ENCODE assay signal across 22 mouse cellular contexts in genomic region chr1:38422921-38423320, GRCm38 (mm10).
A peak's percentile ranks its signal among the peaks of the same experiment; 100 is the strongest.
DNase-seq lines count a peak whose midpoint lies in the region; ATAC-seq lines count a peak whose summit lies in the region.
"Had no signal": no experiment of that assay in that cellular context is flagged by ENCODE, and none has a peak within 500 bp of the region (broad histone marks: within the 10 kb centered on the region; RNA-seq: fewer than 3 reads in every experiment).

No protein-coding gene starts in this region.

- H3K4me3 ChIP-seq in forebrain, embryonic 15.5 days = no peak overlapping the region
- H3K4me3 ChIP-seq in forebrain, embryonic 14.5 days (ENCODE audit: low read depth, low read length) = no peak overlapping the region
- no peak overlapping the region for H3K4me3 ChIP-seq in forebrain, embryonic 16.5 days (replicated peaks; ENCODE audit: low read length)
- no peak overlapping the region for H3K4me3 ChIP-seq in forebrain, embryonic 12.5 days (replicated peaks)
- H3K4me3 ChIP-seq in heart, embryonic 10.5 days = no peak overlapping the region

- no peaks in the 10 kb centered on the region for H3K9me3 ChIP-seq in forebrain, embryonic 15.5 days
- no peaks in the 10 kb centered on the region for H3K9me3 ChIP-seq in forebrain, embryonic 14.5 days (replicated peaks; ENCODE audit: control insufficient read depth, low read length)
- no peaks in the 10 kb centered on the region for H3K9me3 ChIP-seq in forebrain, embryonic 16.5 days (ENCODE audit: control insufficient read depth, low read length)
- no peaks in the 10 kb centered on the region for H3K9me3 ChIP-seq in forebrain, embryonic 12.5 days
- H3K9me3 ChIP-seq in heart, embryonic 10.5 days = no peaks in the 10 kb centered on the region
- H3K9me3 ChIP-seq: G1E had no signal

- no peak overlapping the region for H3K4me2 ChIP-seq in forebrain, embryonic 15.5 days (replicated peaks)
- H3K4me2 ChIP-seq in forebrain, embryonic 14.5 days (ENCODE audit: low read length) = no peak overlapping the region
- H3K4me2 ChIP-seq in forebrain, embryonic 16.5 days (ENCODE audit: low read length) = no peak overlapping the region
- H3K4me2 ChIP-seq in forebrain, embryonic 12.5 days = no peak overlapping the region

- H3K27ac ChIP-seq in forebrain, embryonic 15.5 days (replicated peaks) = peak overlapping the region; percentile 36; the same call in 1 of the 2 replicates
- H3K27ac ChIP-seq in forebrain, embryonic 14.5 days (ENCODE audit: low read depth, low read length) = no peak overlapping the region
- H3K27ac ChIP-seq in forebrain, embryonic 16.5 days (ENCODE audit: low read length) = 0 out of 2 replicates have a peak overlapping the region, but pooled peaks have one; percentile 24
- H3K27ac ChIP-seq in forebrain, embryonic 12.5 days = no peak overlapping the region
- no peak overlapping the region for H3K27ac ChIP-seq in heart, embryonic 10.5 days

- H3K36me3 ChIP-seq in forebrain, embryonic 15.5 days = no peaks in the 10 kb centered on the region
- no peaks in the 10 kb centered on the region for H3K36me3 ChIP-seq in forebrain, embryonic 14.5 days (ENCODE audit: control insufficient read depth, insufficient read depth, low read length)
- H3K36me3 ChIP-seq in forebrain, embryonic 16.5 days (ENCODE audit: control insufficient read depth, insufficient read depth) = no peaks in the 10 kb centered on the region
- H3K36me3 ChIP-seq in forebrain, embryonic 12.5 days (replicated peaks) = no peaks in the 10 kb centered on the region
- no peaks in the 10 kb centered on the region for H3K36me3 ChIP-seq in heart, embryonic 10.5 days
- H3K36me3 ChIP-seq: G1E had no signal

- no peak overlapping the region for H3K9ac ChIP-seq in forebrain, embryonic 15.5 days (replicated peaks)
- H3K9ac ChIP-seq in forebrain, embryonic 14.5 days (ENCODE audit: low read length) = no peak overlapping the region
- H3K9ac ChIP-seq in forebrain, embryonic 16.5 days (replicated peaks; ENCODE audit: low read depth, low read length) = no peak overlapping the region
- H3K9ac ChIP-seq in forebrain, embryonic 12.5 days = no peak overlapping the region

- H3K4me1 ChIP-seq in forebrain, embryonic 15.5 days = peaks cover 23% of the 10 kb centered on the region
- peaks cover 26% of the 10 kb centered on the region for H3K4me1 ChIP-seq in forebrain, embryonic 14.5 days (ENCODE audit: control insufficient read depth, insufficient read depth, low read length)
- peaks cover 26% of the 10 kb centered on the region for H3K4me1 ChIP-seq in forebrain, embryonic 16.5 days (replicated peaks; ENCODE audit: control insufficient read depth, insufficient read depth, low read length)
- peaks cover 10% of the 10 kb centered on the region for H3K4me1 ChIP-seq in forebrain, embryonic 12.5 days
- peaks cover 9% of the 10 kb centered on the region; the same call in 1 of the 2 replicates for H3K4me1 ChIP-seq in heart, embryonic 10.5 days

- no peaks in the 10 kb centered on the region for H3K27me3 ChIP-seq in forebrain, embryonic 15.5 days
- no peaks in the 10 kb centered on the region for H3K27me3 ChIP-seq in forebrain, embryonic 14.5 days (replicated peaks; ENCODE audit: control insufficient read depth, insufficient read depth, low read length)
- no peaks in the 10 kb centered on the region for H3K27me3 ChIP-seq in forebrain, embryonic 16.5 days (replicated peaks; ENCODE audit: control insufficient read depth, insufficient read depth, low read length)
- H3K27me3 ChIP-seq in forebrain, embryonic 12.5 days = no peaks in the 10 kb centered on the region
- no peaks in the 10 kb centered on the region for H3K27me3 ChIP-seq in heart, embryonic 10.5 days (ENCODE audit: insufficient read depth, poor library complexity, severe bottlenecking)
- H3K27me3 ChIP-seq: CH12.LX, Patski had no signal

- ATAC-seq in forebrain, embryonic 15.5 days (replicated peaks) = no peak
- ATAC-seq in forebrain, embryonic 14.5 days = no peak
- ATAC-seq in forebrain, embryonic 16.5 days = no peak
- no peak for ATAC-seq in forebrain, embryonic 12.5 days (ENCODE audit: low FRiP score)
- ATAC-seq: activated CD4-positive, CD25-positive, alpha-beta regulatory T cell, adult 4 months; CD4-positive, CD25-positive, alpha-beta regulatory T cell, adult 4 months; Patski had no signal

- WGBS in forebrain, embryonic 15.5 days = 73% methylated on average over 6 of the region's 6 CpGs
- WGBS in forebrain, embryonic 14.5 days = 72% methylated on average over 6 of the region's 6 CpGs
- 72% methylated on average over 6 of the region's 6 CpGs for WGBS in forebrain, embryonic 16.5 days
- WGBS in forebrain, embryonic 12.5 days = 86% methylated on average over 6 of the region's 6 CpGs
- WGBS in heart, embryonic 10.5 days = 87% methylated on average over 6 of the region's 6 CpGs

- DNase-seq in forebrain, embryonic 14.5 days (ENCODE audit: low spot score) = no peak
- DNase-seq in heart, adult 11 months = peak; percentile 63
- DNase-seq in heart, adult 8-10 months (ENCODE audit: low spot score) = no peak
- peak; percentile 56 for DNase-seq in heart, embryonic 10.5 days (ENCODE audit: low spot score)
- no peak for DNase-seq in heart, adult 18-20 months
- DNase-seq: adrenal gland, adult 2 months; adrenal gland, adult 8-10 months; adrenal gland, postnatal 10 days; adrenal gland, postnatal 14 days; adrenal gland, postnatal 25 days; adrenal gland, postnatal 36 days; B cell, adult 2 months; cerebellum, adult 11 months; cerebellum, adult 11-12 months had no signal

Comparison
In these comparisons a context has a peak if more than half of its experiments do, and no peak if none do; other contexts are left out.
1. H3K27ac ChIP-seq: peak in forebrain, embryonic 15.5 days (single experiment) and forebrain, embryonic 16.5 days (single experiment); none in forebrain, embryonic 14.5 days (single experiment), forebrain, embryonic 12.5 days (single experiment) and heart, embryonic 10.5 days (single experiment).
2. DNase-seq: peak in heart, adult 11 months (single experiment) and heart, embryonic 10.5 days (single experiment); none in forebrain, embryonic 14.5 days (single experiment), heart, adult 8-10 months (single experiment) and heart, adult 18-20 months (0 of 2).